15 mouse cellular contexts compared by ENCODE assay signal in genomic region chr1:119472648-119473047, GRCm38 (mm10). TPM values are rescaled to one million over a fixed set of nuclear protein-coding genes. Genes with fewer than 3 reads are reported as not detected.
DNase-seq lines count a peak whose midpoint lies in the region; ATAC-seq and TF ChIP-seq lines count a peak whose summit lies in the region.
"Had no signal": no experiment of that assay in that cellular context is flagged by ENCODE, and none has a peak within 500 bp of the region (broad histone marks: within the 10 kb centered on the region; RNA-seq: fewer than 3 reads in every experiment).

No protein-coding gene starts in this region.

- peak; percentile 31; the same call in 1 of the 2 replicates for ATAC-seq in lung, embryonic 14.5 days (ENCODE audit: insufficient read depth)
- peak; percentile 64 for ATAC-seq in liver, embryonic 12.5 days

- no peak for TF ChIP-seq CTCF in lung, embryonic 14.5 days (IDR thresholded peaks at IDR 0.05; ENCODE audit: low read depth)
- TF ChIP-seq CTCF in MEL (IDR thresholded peaks at IDR 0.05 in 2 of 3, conservative IDR thresholded peaks at IDR 0.05 in 1 of 3; ENCODE audit: control insufficient read depth in 1 of 3, insufficient read depth in 1 of 3, low read depth in 2 of 3, low read length in 3 of 3, poor library complexity in 1 of 3, severe bottlenecking in 1 of 3) = no peak

- DNase-seq in heart, adult 11 months = peak; percentile 88
- DNase-seq in heart, adult 8-10 months (ENCODE audit: low spot score) = no peak
- DNase-seq in lung, embryonic 14.5 days = peak; percentile 61
- no peak for DNase-seq in lung, postnatal 36 days
- DNase-seq in MEL (ENCODE audit: low read depth, low spot score) = peak; percentile 49
- DNase-seq in gastrocnemius, postnatal 25 days = no peak
- no peak for DNase-seq in left cerebral cortex, postnatal 14 days (ENCODE audit: low spot score in 2 of 2)
- DNase-seq: B cell, adult 2 months; cerebellum, adult 11-12 months; gastrocnemius, postnatal 10 days; kidney, adult 11 months; kidney, postnatal 36 days; right cerebral cortex, postnatal 25 days had no signal

- intact Hi-C loops in left cerebral cortex, postnatal 14 days (cut with DNase I) = no loop called here

- 31% methylated on average over 11 of the region's 11 CpGs for WGBS in lung, embryonic 14.5 days
- WGBS in liver, embryonic 12.5 days (ENCODE audit: insufficient replicate concordance) = 34% methylated on average over 11 of the region's 11 CpGs

- H3K9me3 ChIP-seq in lung, embryonic 14.5 days (ENCODE audit: low read depth, low read length) = no peaks in the 10 kb centered on the region
- H3K9me3 ChIP-seq in MEL (replicated peaks; ENCODE audit: insufficient read depth, low read length) = no peaks in the 10 kb centered on the region
- no peaks in the 10 kb centered on the region for H3K9me3 ChIP-seq in liver, embryonic 12.5 days (replicated peaks)

- peak; percentile 90 for TF ChIP-seq EP300 in MEL (IDR thresholded peaks at IDR 0.05; ENCODE audit: low read depth in 1 of 2, low read length in 2 of 2)

- H3K36me3 ChIP-seq in lung, embryonic 14.5 days (ENCODE audit: insufficient read depth) = peaks cover 78% of the 10 kb centered on the region
- H3K36me3 ChIP-seq in MEL (ENCODE audit: control insufficient read depth in 1 of 2, insufficient read depth in 2 of 2, low read length in 2 of 2) = peaks cover 0 to 36% of the 10 kb centered on the region in 2 experiments; a peak in 2 of 4 replicates
- peaks cover 66% of the 10 kb centered on the region for H3K36me3 ChIP-seq in liver, embryonic 12.5 days

- no peaks in the 10 kb centered on the region for H3K79me2 ChIP-seq in MEL (ENCODE audit: control insufficient read depth, insufficient read depth, low read length, poor library complexity)

- H3K9ac ChIP-seq in lung, embryonic 14.5 days = no peak overlapping the region; the same call in 1 of the 2 replicates
- H3K9ac ChIP-seq in MEL (ENCODE audit: control insufficient read depth, low read depth, low read length, poor library complexity, severe bottlenecking) = no peak overlapping the region
- no peak overlapping the region for H3K9ac ChIP-seq in liver, embryonic 12.5 days

- no peaks in the 10 kb centered on the region for H3K27me3 ChIP-seq in lung, embryonic 14.5 days (ENCODE audit: insufficient read depth, low read length)
- H3K27me3 ChIP-seq in MEL (ENCODE audit: control insufficient read depth in 1 of 2, insufficient read depth in 2 of 2, low read length in 2 of 2) = no peaks in the 10 kb centered on the region
- H3K27me3 ChIP-seq in liver, embryonic 12.5 days (replicated peaks) = peaks cover 7% of the 10 kb centered on the region; the same call in 1 of the 2 replicates

- peaks cover 11% of the 10 kb centered on the region for H3K4me1 ChIP-seq in lung, embryonic 14.5 days (ENCODE audit: insufficient read depth)
- H3K4me1 ChIP-seq in MEL (ENCODE audit: control insufficient read depth in 1 of 2, insufficient read depth in 2 of 2, low read length in 2 of 2) = peaks cover 2 to 34% of the 10 kb centered on the region in 2 experiments; a peak in 2 of 4 replicates
- H3K4me1 ChIP-seq in liver, embryonic 12.5 days = peaks cover 44% of the 10 kb centered on the region

- peak overlapping the region; percentile 85 for H3K27ac ChIP-seq in lung, embryonic 14.5 days (ENCODE audit: low read depth)
- no peak overlapping the region for H3K27ac ChIP-seq in MEL (ENCODE audit: control insufficient read depth, low read depth, low read length)
- H3K27ac ChIP-seq in liver, embryonic 12.5 days = no peak overlapping the region

- H3K4me3 ChIP-seq in lung, embryonic 14.5 days (ENCODE audit: low read depth, low read length) = no peak overlapping the region
- H3K4me3 ChIP-seq in MEL (ENCODE audit: control insufficient read depth in 1 of 2, insufficient read depth in 1 of 2, low read depth in 2 of 2, low read length in 2 of 2) = no peak overlapping the region
- H3K4me3 ChIP-seq in liver, embryonic 12.5 days = no peak overlapping the region

- no peak for TF ChIP-seq POLR2A in MEL (IDR thresholded peaks at IDR 0.05; ENCODE audit: control insufficient read depth in 1 of 2, insufficient read depth in 1 of 2, low read depth in 1 of 2, low read length in 2 of 2, poor library complexity in 1 of 2)

- no peak for TF ChIP-seq RAD21 in MEL (IDR thresholded peaks at IDR 0.05; ENCODE audit: low read depth, low read length)

- no peak overlapping the region for H3K4me2 ChIP-seq in lung, embryonic 14.5 days
- peak overlapping the region; percentile 44 for H3K4me2 ChIP-seq in liver, embryonic 12.5 days

TF ChIP-seq in MEL, 35 proteins besides CTCF, POLR2A, EP300 and RAD21:
- TF ChIP-seq MAZ (IDR thresholded peaks at IDR 0.05; ENCODE audit: low read depth, low read length) (peak; percentile 91), ZC3H11A (IDR thresholded peaks at IDR 0.05; ENCODE audit: low read depth, low read length) (0 out of 2 replicates have a peak, but pooled peaks have one; percentile 14), MYC (IDR thresholded peaks at IDR 0.05; ENCODE audit: low read depth, low read length) (peak; percentile 44; the same call in 1 of the 2 replicates), ETS1 (IDR thresholded peaks at IDR 0.05; ENCODE audit: low read depth, low read length) (peak; percentile 89), TAL1 (IDR thresholded peaks at IDR 0.05; ENCODE audit: low read length) (no peak), ZKSCAN1 (IDR thresholded peaks at IDR 0.05; ENCODE audit: low read depth, low read length) (no peak), TCF12 (IDR thresholded peaks at IDR 0.05; ENCODE audit: low read depth, low read length) (peak; percentile 93), RCOR1 (IDR thresholded peaks at IDR 0.05; ENCODE audit: low read depth, low read length) (peak; percentile 98), BHLHE40 (IDR thresholded peaks at IDR 0.05; ENCODE audit: borderline replicate concordance, low read depth, low read length) (peak; percentile 59), MXI1 (IDR thresholded peaks at IDR 0.05; ENCODE audit: low read depth, low read length) (peak; percentile 74; the same call in 1 of the 2 replicates), USF1 (IDR thresholded peaks at IDR 0.05; ENCODE audit: low read depth, low read length) (0 out of 2 replicates have a peak, but pooled peaks have one; percentile 33), GATA1 (IDR thresholded peaks at IDR 0.05; ENCODE audit: low read depth, low read length) (peak; percentile 96), POLR2AphosphoS5 (IDR thresholded peaks at IDR 0.05; ENCODE audit: borderline replicate concordance, low read depth, low read length) (no peak), SIN3A (IDR thresholded peaks at IDR 0.05; ENCODE audit: low read length) (peak; percentile 72), ELF1 (IDR thresholded peaks at IDR 0.05; ENCODE audit: low read depth, low read length) (0 out of 2 replicates have a peak, but pooled peaks have one; percentile 7), MAFK (IDR thresholded peaks at IDR 0.05; ENCODE audit: borderline replicate concordance, low read depth, low read length) (peak; percentile 77; the same call in 1 of the 2 replicates), POLR2AphosphoS2 (IDR thresholded peaks at IDR 0.05; ENCODE audit: low read length) (no peak), CHD2 (IDR thresholded peaks at IDR 0.05; ENCODE audit: low read length) (peak; percentile 32; the same call in 1 of the 2 replicates)

RNA-seq across cellular contexts. Expression of gene Ralb, which starts 31.9 kb away (rescaled TPM):
- 10 to 100 TPM; 22.7 to 29.9 (median 27.2) TPM for total RNA-seq in heart, adult 8-10 months (2022)
- polyA plus RNA-seq in lung, embryonic 14.5 days (2014; fragmentation: Nextera tagmentation; extraction: Ambion mirVana) = 219 and 221 TPM in 2 replicates
- 26.2 and 28.0 TPM in 2 replicates for total RNA-seq in MEL (2012; rRNA removed)
- 10 to 100 TPM in 1 of 2 experiments, not detected in 1; 45.1 TPM for polyA plus RNA-seq in MEL (2012; ENCODE audit: insufficient read depth in 1 of 2, insufficient read length in 2 of 2, low read depth in 1 of 2, low replicate concordance in 2 of 2, missing spikeins in 1 of 2)
- polyA plus RNA-seq in liver, embryonic 12.5 days (2016; fragmentation: Nextera tagmentation; extraction: Ambion mirVana) = 58.2 and 58.8 TPM in 2 replicates
- 10 to 100 TPM in 1 of 2 experiments, 1 to 10 TPM in 1; 7.7 to 10.4 TPM for total RNA-seq in gastrocnemius, postnatal 25 days (2021)
- total RNA-seq in left cerebral cortex, postnatal 14 days (2021) = 10 to 100 TPM; 25.7 to 26.3 TPM

RNA-seq across cellular contexts. Expression of gene Inhbb, which starts 50.6 kb away (rescaled TPM):
- 1 to 10 TPM in 3 of 4 experiments, under 1 TPM in 1; 0.60 to 2.3 (median 1.1) TPM for total RNA-seq in heart, adult 8-10 months (2022)
- polyA plus RNA-seq in lung, embryonic 14.5 days (2014; fragmentation: Nextera tagmentation; extraction: Ambion mirVana) = 0.13 and 0.20 TPM in 2 replicates
- not detected in 2 replicates for total RNA-seq in MEL (2012; rRNA removed)
- not detected for polyA plus RNA-seq in MEL (2012; ENCODE audit: insufficient read depth in 1 of 2, insufficient read length in 2 of 2, low read depth in 1 of 2, low replicate concordance in 2 of 2, missing spikeins in 1 of 2)
- polyA plus RNA-seq in liver, embryonic 12.5 days (2016; fragmentation: Nextera tagmentation; extraction: Ambion mirVana) = 0.17 and 0.24 TPM in 2 replicates
- 1 to 10 TPM in 1 of 2 experiments, under 1 TPM in 1; 0.87 to 1.7 TPM for total RNA-seq in gastrocnemius, postnatal 25 days (2021)
- 1 to 10 TPM; 6.1 to 6.2 TPM for total RNA-seq in left cerebral cortex, postnatal 14 days (2021)
- total RNA-seq: neutrophil, adult 5-6 weeks had no signal

RNA-seq across cellular contexts. Expression of gene Tmem185b, which starts 53.3 kb away (rescaled TPM):
- 10 to 100 TPM; 11.5 to 13.9 (median 11.8) TPM for total RNA-seq in heart, adult 8-10 months (2022)
- polyA plus RNA-seq in lung, embryonic 14.5 days (2014; fragmentation: Nextera tagmentation; extraction: Ambion mirVana) = 32.4 and 33.2 TPM in 2 replicates
- total RNA-seq in MEL (2012; rRNA removed) = 19.7 and 25.2 TPM in 2 replicates
- polyA plus RNA-seq in MEL (2012; ENCODE audit: insufficient read depth in 1 of 2, insufficient read length in 2 of 2, low read depth in 1 of 2, low replicate concordance in 2 of 2, missing spikeins in 1 of 2) = 10 to 100 TPM in 1 of 2 experiments, not detected in 1; 35.8 TPM
- 11.6 and 11.7 TPM in 2 replicates for polyA plus RNA-seq in liver, embryonic 12.5 days (2016; fragmentation: Nextera tagmentation; extraction: Ambion mirVana)
- 1 to 10 TPM; 3.7 to 4.3 TPM for total RNA-seq in gastrocnemius, postnatal 25 days (2021)
- 10 to 100 TPM; 11.8 to 14.7 TPM for total RNA-seq in left cerebral cortex, postnatal 14 days (2021)

Comparison
In these comparisons a context has a peak if more than half of its experiments do, and no peak if none do; other contexts are left out.
1. DNase-seq: peak in heart, adult 11 months (single experiment), lung, embryonic 14.5 days (single experiment) and MEL (single experiment); none in heart, adult 8-10 months (single experiment), lung, postnatal 36 days (single experiment), gastrocnemius, postnatal 25 days (single experiment) and left cerebral cortex, postnatal 14 days (0 of 2).